Mouse (Mus musculus): ENCODE measurements around the gene Stk36.
A peak's percentile ranks its signal among the peaks of the same experiment; 100 is the strongest.

Gene Stk36

GRCm38 (mm10) chr1:74672731-74673130, 71.5 kb downstream of the Stk36 start:
- peak in 1 of 2 experiments; percentile 34 for DNase-seq

DNA sequence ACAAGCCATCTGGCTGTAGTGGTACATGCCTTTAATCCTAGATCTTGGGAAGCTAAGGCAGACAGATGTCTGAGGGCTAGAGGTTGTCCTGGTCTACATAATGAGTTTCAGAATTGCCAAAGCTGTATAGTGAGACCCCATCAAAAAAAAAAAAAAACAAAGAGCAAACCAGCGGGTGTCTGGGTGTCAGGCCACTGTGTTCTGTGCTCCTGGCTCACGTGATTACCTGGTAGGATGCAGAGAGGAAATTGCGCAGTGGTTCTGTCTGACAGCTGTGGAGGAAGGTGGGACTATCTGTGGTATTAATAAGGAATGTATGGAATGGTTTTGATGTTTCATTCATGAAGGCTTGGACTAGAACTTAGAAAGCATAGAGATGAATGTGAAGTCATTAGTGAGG, 75.6 kb downstream of the Stk36 start:
- no peak for DNase-seq

- no peak for DNase-seq
These were observed 76.6 kb downstream of the Stk36 start for GRCm38 (mm10) chr1:74677843-74678242.

Measured in kidney, adult 8-10 months (tissue).